Mouse (Mus musculus): ENCODE measurements around the gene Fam207a. TPM values are rescaled to one million over a fixed set of nuclear protein-coding genes. Genes with fewer than 3 reads are reported as not detected.

The Fam207a gene
- 23.1 TPM for total RNA-seq (2023)

GRCm38 (mm10) chr10:77515385-77516348 is at the start of gene Fam207a:
Fam207a (minus strand) TSS chr10:77515785.

GRCm38 (mm10) chr10:77530140-77530539 is 14.6 kb upstream of the Fam207a start, which contains the start of gene Itgb2:
Itgb2 (plus strand) TSS chr10:77530252.

Other genes starting within 250 kb of the Fam207a start
- 2.8 TPM for gene Adarb1, start 97.5 kb downstream of the Fam207a start, total RNA-seq (2023)
- 225 TPM for gene Itgb2, start 14.5 kb upstream of the Fam207a start, total RNA-seq (2023)
- gene Pttg1ip, start 65.9 kb upstream of the Fam207a start, total RNA-seq (2023), result 100 TPM
- gene Sumo3, start 90.3 kb upstream of the Fam207a start, total RNA-seq (2023), result 67.6 TPM
- not detected for gene Gm49325, start 90.4 kb upstream of the Fam207a start, total RNA-seq (2023)
- gene Ube2g2, start 106.5 kb upstream of the Fam207a start, total RNA-seq (2023), result 34.7 TPM
- 0.64 TPM for gene Tspear, start 170.8 kb upstream of the Fam207a start, total RNA-seq (2023)
- gene Gm19402, start 175.0 kb upstream of the Fam207a start, total RNA-seq (2023), result not detected
- gene Gm9508, start 181.4 kb upstream of the Fam207a start, total RNA-seq (2023), result not detected
- gene Gm10272, start 190.8 kb upstream of the Fam207a start, total RNA-seq (2023), result not detected
- not detected for gene Gm10024, start 195.7 kb upstream of the Fam207a start, total RNA-seq (2023)
- gene Gm10142, start 200.0 kb upstream of the Fam207a start, total RNA-seq (2023), result not detected
- gene Krtap12-1, start 204.8 kb upstream of the Fam207a start, total RNA-seq (2023), result not detected
- not detected for gene Gm10100, start 210.7 kb upstream of the Fam207a start, total RNA-seq (2023)
- gene Gm18596, start 226.9 kb upstream of the Fam207a start, total RNA-seq (2023), result not detected
- gene Gm9736, start 235.6 kb upstream of the Fam207a start, total RNA-seq (2023), result not detected
- gene Gm3233, start 243.9 kb upstream of the Fam207a start, total RNA-seq (2023), result not detected